Mouse (Mus musculus): Measurements from ENCODE around the gene Gprasp2. TPM values are rescaled to one million over a fixed set of nuclear protein-coding genes. Genes with fewer than 3 reads are reported as not detected.
A peak's percentile ranks its signal among the peaks of the same experiment; 100 is the strongest.
"Not testable (repeated sequence)": the region's sequence is repeated elsewhere in the genome, so short reads cannot be mapped to it uniquely, and the experiment has no call there.

The Gprasp2 gene
- polyA plus RNA-seq (2015; fragmentation: Nextera tagmentation; extraction: Ambion mirVana): 6.1 and 6.2 TPM in 2 replicates

GRCm38 (mm10) chrX:135838521-135839360 is at the start of gene Gprasp2:
Gprasp2 (plus strand) TSS chrX:135839034.
- H3K27ac ChIP-seq (replicated peaks); H3K27me3 ChIP-seq (ENCODE audit: control insufficient read depth, insufficient read depth, low read length); H3K36me3 ChIP-seq (ENCODE audit: control insufficient read depth, insufficient read depth, low read length); H3K4me1 ChIP-seq (replicated peaks; ENCODE audit: control insufficient read depth, insufficient read depth); H3K9ac ChIP-seq (ENCODE audit: low read length); H3K9me3 ChIP-seq (ENCODE audit: control insufficient read depth, low read length): not testable (repeated sequence)
- peak; percentile 14 for DNase-seq (ENCODE audit: low spot score)
- Histone ChIP-seq H3K4me3 (ENCODE audit: low read depth, low read length) (peak within 1 kb of the TSS; percentile 36), H3K4me2 (replicated peaks; ENCODE audit: low read depth) (peak within 1 kb of the TSS; percentile 55)
- WGBS: 13% methylated on average over 15 of the region's 32 CpGs
- peak; percentile 71 for ATAC-seq (ENCODE audit: low FRiP score, low TSS enrichment)

- H3K4me3 ChIP-seq (ENCODE audit: low read depth, low read length): no peak overlapping the region
- no peak overlapping the region for H3K27ac ChIP-seq (replicated peaks)
- H3K9ac ChIP-seq (ENCODE audit: low read length): no peak overlapping the region
- ATAC-seq (ENCODE audit: low FRiP score, low TSS enrichment) (no peak), DNase-seq (ENCODE audit: low spot score) (no peak)
- H3K4me2 ChIP-seq (replicated peaks; ENCODE audit: low read depth): no peak overlapping the region
- no peaks in the 10 kb centered on the region for H3K9me3 ChIP-seq (ENCODE audit: control insufficient read depth, low read length)
- H3K27me3 ChIP-seq (ENCODE audit: control insufficient read depth, insufficient read depth, low read length): no peaks in the 10 kb centered on the region
- no peak for TF ChIP-seq CTCF (IDR thresholded peaks at IDR 0.05; ENCODE audit: low read depth)
- H3K36me3 ChIP-seq (ENCODE audit: control insufficient read depth, insufficient read depth, low read length): no peaks in the 10 kb centered on the region
- no peaks in the 10 kb centered on the region for H3K4me1 ChIP-seq (replicated peaks; ENCODE audit: control insufficient read depth, insufficient read depth)
Observed at GRCm38 (mm10) chrX:135791536-135791935, 47.3 kb upstream of the Gprasp2 start.

GRCm38 (mm10) chrX:135792326-135792725 is 46.5 kb upstream of the Gprasp2 start:
- H3K9me3 ChIP-seq (ENCODE audit: control insufficient read depth, low read length): no peaks in the 10 kb centered on the region

GRCm38 (mm10) chrX:135795591-135796304 is 43.1 kb upstream of the Gprasp2 start:
- ATAC-seq (ENCODE audit: low FRiP score, low TSS enrichment) (peak; percentile 84), DNase-seq (ENCODE audit: low spot score) (peak; percentile 36)
- not testable (repeated sequence) for H3K27ac ChIP-seq (replicated peaks); H3K4me1 ChIP-seq (replicated peaks; ENCODE audit: control insufficient read depth, insufficient read depth); H3K27me3 ChIP-seq (ENCODE audit: control insufficient read depth, insufficient read depth, low read length); H3K36me3 ChIP-seq (ENCODE audit: control insufficient read depth, insufficient read depth, low read length); H3K9me3 ChIP-seq (ENCODE audit: control insufficient read depth, low read length)
- peak overlapping the region; percentile 45 for H3K4me3 ChIP-seq (ENCODE audit: low read depth, low read length)
- peak overlapping the region; percentile 51; the same call in 1 of the 2 replicates for H3K9ac ChIP-seq (ENCODE audit: low read length)
- WGBS: 10% methylated on average over 16 of the region's 27 CpGs
- H3K4me2 ChIP-seq (replicated peaks; ENCODE audit: low read depth): peak overlapping the region; percentile 66

More at GRCm38 (mm10) chrX:135792326-135792725, 46.5 kb upstream of the Gprasp2 start:
- no peak overlapping the region for H3K4me2 ChIP-seq (replicated peaks; ENCODE audit: low read depth)
- no peak for DNase-seq (ENCODE audit: low spot score)
- TF ChIP-seq CTCF (IDR thresholded peaks at IDR 0.05; ENCODE audit: low read depth) (no peak), EP300 (optimal IDR thresholded peaks at IDR 0.05) (no peak)
- no peaks in the 10 kb centered on the region for H3K36me3 ChIP-seq (ENCODE audit: control insufficient read depth, insufficient read depth, low read length)
- 59% methylated on average over 6 of the region's 6 CpGs for WGBS
- no peaks in the 10 kb centered on the region for H3K4me1 ChIP-seq (replicated peaks; ENCODE audit: control insufficient read depth, insufficient read depth)
- no peak overlapping the region for H3K9ac ChIP-seq (ENCODE audit: low read length)
- ATAC-seq (ENCODE audit: low FRiP score, low TSS enrichment): no peak
- no peak overlapping the region for H3K27ac ChIP-seq (replicated peaks)
- H3K27me3 ChIP-seq (ENCODE audit: control insufficient read depth, insufficient read depth, low read length): no peaks in the 10 kb centered on the region
- H3K4me3 ChIP-seq (ENCODE audit: low read depth, low read length): no peak overlapping the region

- H3K4me2 ChIP-seq (replicated peaks; ENCODE audit: low read depth): peak overlapping the region; percentile 66
- not testable (repeated sequence) for H3K4me1 ChIP-seq (replicated peaks; ENCODE audit: control insufficient read depth, insufficient read depth); H3K27ac ChIP-seq (replicated peaks); H3K36me3 ChIP-seq (ENCODE audit: control insufficient read depth, insufficient read depth, low read length); H3K27me3 ChIP-seq (ENCODE audit: control insufficient read depth, insufficient read depth, low read length); H3K9me3 ChIP-seq (ENCODE audit: control insufficient read depth, low read length)
- 14% methylated on average over 20 of the region's 26 CpGs for WGBS
- peak; percentile 65 for ATAC-seq (ENCODE audit: low FRiP score, low TSS enrichment)
- H3K9ac ChIP-seq (ENCODE audit: low read length): peak overlapping the region; percentile 51
- DNase-seq (ENCODE audit: low spot score): peak; percentile 15
- H3K4me3 ChIP-seq (ENCODE audit: low read depth, low read length): peak overlapping the region; percentile 45
Observed at GRCm38 (mm10) chrX:135796305-135797211, 42.3 kb upstream of the Gprasp2 start.
